In the genomic region with DNA sequence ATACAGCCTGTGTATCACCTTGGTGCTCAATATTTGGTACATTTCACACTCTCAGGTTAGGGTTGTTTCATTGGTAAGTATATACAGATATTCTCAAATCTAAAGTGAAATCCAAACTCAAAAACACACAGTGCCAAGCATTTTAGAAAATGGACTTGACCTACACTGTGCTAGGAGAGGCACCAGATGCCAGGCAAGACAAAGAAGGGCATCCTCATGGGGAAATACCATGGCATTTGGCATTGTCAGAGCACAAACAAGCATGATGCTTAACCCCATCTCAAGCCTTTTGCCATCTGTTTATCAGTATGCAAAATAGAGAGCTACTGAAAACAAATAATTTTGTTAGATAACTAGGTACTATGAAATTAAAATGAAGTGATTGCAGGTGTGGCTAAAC, we compare ENCODE assay signal across 22 mouse cellular contexts.
A peak's percentile ranks its signal among the peaks of the same experiment; 100 is the strongest.
DNase-seq lines count a peak whose midpoint lies in the region; ATAC-seq and TF ChIP-seq lines count a peak whose summit lies in the region.
"Had no signal": no experiment of that assay in that cellular context is flagged by ENCODE, and none has a peak within 500 bp of the region (broad histone marks: within the 10 kb centered on the region; RNA-seq: fewer than 3 reads in every experiment).

No protein-coding gene starts in this region.

- H3K4me1 ChIP-seq in hindbrain, postnatal 0 days (ENCODE audit: insufficient read depth, low read length), result 0 out of 2 replicates have a peak, but pooled peaks cover 5% of the 10 kb centered on the region
- peaks cover 5% of the 10 kb centered on the region for H3K4me1 ChIP-seq in hindbrain, embryonic 16.5 days (ENCODE audit: control insufficient read depth, insufficient read depth, low read depth, low read length)
- H3K4me1 ChIP-seq: liver, embryonic 13.5 days had no signal

- peak overlapping the region; percentile 27; the same call in 1 of the 2 replicates for H3K27ac ChIP-seq in hindbrain, postnatal 0 days
- no peak overlapping the region for H3K27ac ChIP-seq in hindbrain, embryonic 16.5 days (ENCODE audit: low read depth, low read length)
- H3K27ac ChIP-seq: gastrocnemius, adult 2 months; intestine, embryonic 15.5 days; limb, embryonic 13.5 days; liver, embryonic 13.5 days; neural tube, embryonic 12.5 days had no signal

- no peaks in the 10 kb centered on the region for H3K27me3 ChIP-seq in hindbrain, postnatal 0 days (ENCODE audit: insufficient read depth, low read length)
- H3K27me3 ChIP-seq in hindbrain, embryonic 16.5 days (replicated peaks; ENCODE audit: control insufficient read depth, insufficient read depth, low read length), result no peaks in the 10 kb centered on the region
- H3K27me3 ChIP-seq: intestine, embryonic 15.5 days; limb, embryonic 13.5 days; liver, embryonic 13.5 days; neural tube, embryonic 12.5 days had no signal

- no peak overlapping the region for H3K4me3 ChIP-seq in hindbrain, postnatal 0 days (ENCODE audit: low read length)
- H3K4me3 ChIP-seq in hindbrain, embryonic 16.5 days (ENCODE audit: low read length), result no peak overlapping the region
- H3K4me3 ChIP-seq: gastrocnemius, adult 2 months; intestine, embryonic 15.5 days; limb, embryonic 13.5 days; liver, embryonic 13.5 days; megakaryocyte, embryonic 14.5 days; neural tube, embryonic 12.5 days had no signal

- TF ChIP-seq CTCF in hindbrain, postnatal 0 days (IDR thresholded peaks at IDR 0.05; ENCODE audit: low read depth), result no peak

- no peaks in the 10 kb centered on the region for H3K9me3 ChIP-seq in hindbrain, postnatal 0 days (ENCODE audit: low read length)
- H3K9me3 ChIP-seq in hindbrain, embryonic 16.5 days (ENCODE audit: control insufficient read depth, low read length), result no peaks in the 10 kb centered on the region
- H3K9me3 ChIP-seq: intestine, embryonic 15.5 days; limb, embryonic 13.5 days; liver, embryonic 13.5 days; megakaryocyte, embryonic 14.5 days; neural tube, embryonic 12.5 days had no signal

- peak; percentile 80 for ATAC-seq in hindbrain, postnatal 0 days
- ATAC-seq in hindbrain, embryonic 16.5 days, result no peak; the same call in 1 of the 2 replicates
- ATAC-seq: forebrain, embryonic 14.5 days; intestine, embryonic 15.5 days had no signal

- no peak overlapping the region for H3K9ac ChIP-seq in hindbrain, postnatal 0 days (replicated peaks; ENCODE audit: low read length)
- H3K9ac ChIP-seq in hindbrain, embryonic 16.5 days (ENCODE audit: low read depth, low read length), result no peak overlapping the region
- H3K9ac ChIP-seq: intestine, embryonic 15.5 days; limb, embryonic 13.5 days; liver, embryonic 13.5 days; neural tube, embryonic 12.5 days had no signal

- H3K36me3 ChIP-seq in hindbrain, postnatal 0 days (ENCODE audit: insufficient read depth, low read length), result no peaks in the 10 kb centered on the region
- no peaks in the 10 kb centered on the region for H3K36me3 ChIP-seq in hindbrain, embryonic 16.5 days (ENCODE audit: control insufficient read depth, insufficient read depth, low read length)
- H3K36me3 ChIP-seq: intestine, embryonic 15.5 days; liver, embryonic 13.5 days; neural tube, embryonic 12.5 days had no signal

- no peak overlapping the region for H3K4me2 ChIP-seq in hindbrain, postnatal 0 days (ENCODE audit: low read depth, low read length)
- no peak overlapping the region for H3K4me2 ChIP-seq in hindbrain, embryonic 16.5 days (ENCODE audit: low read length)
- H3K4me2 ChIP-seq: intestine, embryonic 15.5 days; limb, embryonic 13.5 days; liver, embryonic 13.5 days; neural tube, embryonic 12.5 days had no signal

- DNase-seq in hindbrain, postnatal 0 days (ENCODE audit: low spot score), result peak; percentile 50
- peak; percentile 33 for DNase-seq in cerebellum, adult 11 months
- DNase-seq in cerebellum, adult 18-20 months, result peak; percentile 50 to 66
- DNase-seq in cerebellum, postnatal 14 days, result peak; percentile 21 to 56
- no peak for DNase-seq in layer of hippocampus, postnatal 36 days
- DNase-seq in lung, postnatal 4 days, result no peak
- DNase-seq: adrenal gland, postnatal 10 days; gastrocnemius, adult 2 months; heart, postnatal 4 days; kidney, adult 8-10 months; kidney, postnatal 14 days; liver, embryonic 13.5 days; lung, adult 2 months; midbrain, embryonic 14.5 days; thymus, adult 2 months; thymus, postnatal 4 days had no signal

Comparison
In these comparisons a context has a peak if more than half of its experiments do, and no peak if none do; other contexts are left out.
1. DNase-seq: peak in hindbrain, postnatal 0 days (single experiment), cerebellum, adult 11 months (single experiment), cerebellum, adult 18-20 months (2 of 2) and cerebellum, postnatal 14 days (2 of 2); none in layer of hippocampus, postnatal 36 days (0 of 2) and lung, postnatal 4 days (0 of 2).